In genomic region chr5:146655394-146655793, GRCm38 (mm10) we compare ENCODE assay signal across 11 mouse cellular contexts.
DNase-seq lines count a peak whose midpoint lies in the region; ATAC-seq lines count a peak whose summit lies in the region.
"Had no signal": no experiment of that assay in that cellular context is flagged by ENCODE, and none has a peak within 500 bp of the region (broad histone marks: within the 10 kb centered on the region; RNA-seq: fewer than 3 reads in every experiment).

No protein-coding gene starts in this region.

- H3K4me2 ChIP-seq in liver, embryonic 12.5 days = peak overlapping the region; percentile 11
- H3K4me2 ChIP-seq: forebrain, embryonic 12.5 days; lung, embryonic 15.5 days had no signal

- H3K4me1 ChIP-seq in liver, embryonic 12.5 days = no peaks in the 10 kb centered on the region; the same call in 1 of the 2 replicates
- H3K4me1 ChIP-seq: forebrain, embryonic 12.5 days; lung, embryonic 15.5 days had no signal

- H3K27me3 ChIP-seq in liver, embryonic 12.5 days (replicated peaks) = no peaks in the 10 kb centered on the region; the same call in 1 of the 2 replicates
- H3K27me3 ChIP-seq: lung, embryonic 15.5 days had no signal

- H3K36me3 ChIP-seq in liver, embryonic 12.5 days = no peaks in the 10 kb centered on the region
- H3K36me3 ChIP-seq: forebrain, embryonic 12.5 days; lung, embryonic 15.5 days had no signal

- WGBS in liver, embryonic 12.5 days (ENCODE audit: insufficient replicate concordance) = 20% methylated on average over 7 of the region's 7 CpGs

- H3K9me3 ChIP-seq in liver, embryonic 12.5 days (replicated peaks) = no peaks in the 10 kb centered on the region
- H3K9me3 ChIP-seq: forebrain, embryonic 12.5 days; lung, embryonic 15.5 days had no signal

- no peak overlapping the region for H3K27ac ChIP-seq in liver, embryonic 12.5 days
- H3K27ac ChIP-seq: forebrain, embryonic 12.5 days; heart, adult 2 months; lung, embryonic 15.5 days had no signal

- H3K4me3 ChIP-seq in liver, embryonic 12.5 days = 0 out of 2 replicates have a peak overlapping the region, but pooled peaks have one; percentile 4
- H3K4me3 ChIP-seq: forebrain, embryonic 12.5 days; heart, adult 2 months; lung, embryonic 15.5 days had no signal

- peak; percentile 60 to 67 for DNase-seq in B cell, adult 2 months
- DNase-seq in c-Kit-positive CD71-positive TER-119-positive erythroid progenitor cells, embryonic 14.5 days (ENCODE audit: low spot score) = no peak
- no peak for DNase-seq in layer of hippocampus, postnatal 14 days (ENCODE audit: low spot score in 2 of 2)
- DNase-seq: layer of hippocampus, adult 9-11 months had no signal

- ATAC-seq in CD4-positive, CD25-positive, alpha-beta regulatory T cell, adult 4 months = peak; percentile 93
- ATAC-seq in liver, embryonic 12.5 days = no peak
- peak; percentile 72 for ATAC-seq in neutrophil, adult 5-6 weeks (ENCODE audit: extremely low read depth, insufficient number of reproducible peaks, low FRiP score, poor library complexity, severe bottlenecking)
- ATAC-seq in megakaryocyte-erythroid progenitor cell, adult 5-6 weeks (replicated peaks; ENCODE audit: low FRiP score, low TSS enrichment, poor library complexity, severe bottlenecking) = no peak

- H3K9ac ChIP-seq in liver, embryonic 12.5 days = no peak overlapping the region
- H3K9ac ChIP-seq: forebrain, embryonic 12.5 days; lung, embryonic 15.5 days had no signal

Comparison
In these comparisons a context has a peak if more than half of its experiments do, and no peak if none do; other contexts are left out.
1. DNase-seq: peak in B cell, adult 2 months (2 of 2); none in c-Kit-positive CD71-positive TER-119-positive erythroid progenitor cells, embryonic 14.5 days (single experiment) and layer of hippocampus, postnatal 14 days (0 of 2).
2. ATAC-seq: peak in CD4-positive, CD25-positive, alpha-beta regulatory T cell, adult 4 months (single experiment) and neutrophil, adult 5-6 weeks (single experiment); none in liver, embryonic 12.5 days (single experiment) and megakaryocyte-erythroid progenitor cell, adult 5-6 weeks (single experiment).